Mouse (Mus musculus): ENCODE data around the gene Gm45837. TPM values are rescaled to one million over a fixed set of nuclear protein-coding genes. Genes with fewer than 3 reads are reported as not detected.

Gene Gm45837
- polyA plus RNA-seq, 1 experiment from 2014 or later = not detected

DNA sequence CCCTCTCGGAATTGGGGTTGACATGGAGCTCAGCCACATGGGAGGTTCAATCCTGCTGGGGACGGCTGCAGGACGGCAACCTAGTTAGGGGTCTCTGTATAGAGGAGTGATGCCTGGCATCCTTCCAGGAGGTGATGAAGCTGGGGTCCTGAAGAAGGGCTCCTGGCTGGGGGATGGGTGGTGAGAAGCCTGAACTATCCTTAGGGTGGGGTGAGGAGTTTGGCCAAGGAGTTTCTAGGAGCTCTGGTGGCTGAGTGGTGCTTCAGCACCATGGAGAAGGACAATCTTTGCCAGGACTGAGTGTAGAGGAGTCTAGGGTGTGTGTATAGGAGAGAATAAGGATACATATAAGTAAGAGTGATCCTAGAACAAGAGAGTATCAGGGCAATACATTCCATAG lies 11.4 kb downstream of the Gm45837 start:
- peak; percentile 45 for DNase-seq (ENCODE audit: low spot score)
- no peak overlapping the region for H3K27ac ChIP-seq
- peaks cover 37% of the 10 kb centered on the region for H3K27me3 ChIP-seq (ENCODE audit: low read depth, poor library complexity, severe bottlenecking)
- H3K4me3 ChIP-seq = no peak overlapping the region
- H3K4me1 ChIP-seq = peaks cover 1% of the 10 kb centered on the region; the same call in 1 of the 2 replicates
- H3K36me3 ChIP-seq = no peaks in the 10 kb centered on the region
- 41% methylated on average over 3 of the region's 3 CpGs for WGBS
- H3K9me3 ChIP-seq (replicated peaks) = no peaks in the 10 kb centered on the region

DNA sequence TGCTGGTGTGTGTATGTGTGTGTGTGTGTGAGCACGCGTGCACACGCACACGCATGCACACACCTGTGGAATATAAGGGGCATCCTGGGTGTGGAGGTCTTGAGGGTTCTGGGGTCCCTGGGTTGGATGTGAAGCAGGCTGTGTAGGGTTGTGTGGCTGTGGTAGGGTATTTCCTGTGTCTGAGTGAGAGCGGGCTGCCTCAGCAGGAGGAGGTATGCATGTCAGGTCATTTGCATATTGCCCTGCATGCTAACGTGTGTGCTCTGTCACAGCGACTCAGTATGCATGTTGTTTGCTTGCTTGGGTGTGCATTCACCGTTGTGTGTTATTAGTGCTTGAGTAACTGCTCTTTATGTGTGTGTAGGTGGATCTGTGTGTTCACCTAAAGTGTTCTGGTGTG lies 12.0 kb downstream of the Gm45837 start:
- H3K4me3 ChIP-seq = no peak overlapping the region

DNA sequence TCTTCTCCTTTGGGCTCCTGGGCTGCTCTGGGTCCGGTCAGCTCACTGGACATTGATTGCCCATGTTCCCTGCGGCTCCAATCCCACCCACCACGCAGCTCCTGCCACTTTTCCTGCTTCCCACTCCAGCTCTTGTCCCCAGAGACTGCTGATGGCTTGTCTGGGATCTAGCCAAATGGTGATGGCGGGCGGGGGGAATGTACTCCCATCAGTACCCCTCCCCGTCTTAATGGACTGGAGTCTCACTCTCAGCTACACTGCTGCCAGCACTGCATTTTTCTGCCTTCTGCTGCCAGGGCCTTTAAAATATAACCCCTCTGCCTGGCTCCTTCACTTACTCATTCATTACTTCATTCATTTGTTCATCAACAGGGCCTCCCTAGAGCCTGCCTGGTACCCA lies 13.3 kb downstream of the Gm45837 start:
- Histone ChIP-seq H3K27ac (no peak overlapping the region), H3K4me3 (no peak overlapping the region), H3K27me3 (ENCODE audit: low read depth, poor library complexity, severe bottlenecking) (peaks cover 18% of the 10 kb centered on the region), H3K9me3 (replicated peaks) (no peaks in the 10 kb centered on the region), H3K36me3 (no peaks in the 10 kb centered on the region), H3K4me1 (peaks cover 3% of the 10 kb centered on the region; the same call in 1 of the 2 replicates)
- DNase-seq (ENCODE audit: low spot score) = no peak
- WGBS = 72% methylated on average over 6 of the region's 6 CpGs

More for the DNA sequence above, 12.0 kb downstream of the Gm45837 start:
- H3K27ac ChIP-seq = no peak overlapping the region
- no peaks in the 10 kb centered on the region for H3K36me3 ChIP-seq
- H3K9me3 ChIP-seq (replicated peaks) = no peaks in the 10 kb centered on the region
- 90% methylated on average over 8 of the region's 8 CpGs for WGBS
- H3K27me3 ChIP-seq (ENCODE audit: low read depth, poor library complexity, severe bottlenecking) = peaks cover 31% of the 10 kb centered on the region
- DNase-seq (ENCODE audit: low spot score) = no peak
- H3K4me1 ChIP-seq = peaks cover 3% of the 10 kb centered on the region; the same call in 1 of the 2 replicates

DNA sequence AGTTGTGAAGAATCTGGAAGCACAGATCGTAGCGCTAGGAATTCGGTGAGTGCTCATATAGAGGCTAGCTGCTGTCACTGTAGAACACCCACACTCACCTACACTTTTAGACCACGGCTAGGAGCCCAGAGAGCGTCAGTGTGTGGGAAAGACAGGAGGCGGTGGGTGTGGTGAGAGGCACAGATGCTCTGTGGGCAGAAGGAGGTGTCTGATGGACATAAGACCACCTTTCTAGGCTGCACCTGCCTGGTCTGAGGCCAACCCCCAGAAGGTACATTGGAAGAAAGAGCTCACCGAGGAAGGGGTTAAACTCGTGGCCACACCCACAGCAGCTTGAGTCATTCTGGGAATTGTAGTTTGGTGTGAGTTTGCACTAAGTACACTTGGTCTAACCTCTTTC lies 16.0 kb downstream of the Gm45837 start:
- peaks cover 7% of the 10 kb centered on the region for H3K4me1 ChIP-seq

DNA sequence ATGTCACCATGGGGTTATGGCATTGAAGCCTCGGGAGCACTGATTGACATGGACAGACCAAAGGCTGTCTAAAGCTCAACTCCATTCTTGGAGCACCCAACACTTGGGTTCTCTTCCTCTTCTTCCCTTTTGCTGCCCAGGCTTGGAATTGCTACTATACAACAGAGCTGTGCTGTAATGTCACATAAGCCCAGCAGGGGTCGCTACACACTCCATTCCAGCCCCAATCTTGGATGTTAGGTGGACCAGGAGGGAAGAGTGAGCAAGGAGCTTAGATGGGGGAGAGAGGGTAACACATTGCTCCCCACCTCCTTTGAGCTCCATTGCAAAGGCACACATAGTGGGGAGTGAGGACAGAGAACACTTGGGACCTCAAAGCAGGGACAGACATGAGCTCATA lies 17.1 kb downstream of the Gm45837 start:
- no peak overlapping the region for H3K4me3 ChIP-seq
- H3K9me3 ChIP-seq (replicated peaks) = no peaks in the 10 kb centered on the region
- no peaks in the 10 kb centered on the region for H3K36me3 ChIP-seq
- 12% methylated on average over 2 of the region's 2 CpGs for WGBS
- DNase-seq (ENCODE audit: low spot score) = peak; percentile 49
- H3K27ac ChIP-seq = no peak overlapping the region
- peaks cover 7% of the 10 kb centered on the region for H3K4me1 ChIP-seq
- H3K27me3 ChIP-seq (ENCODE audit: low read depth, poor library complexity, severe bottlenecking) = no peaks in the 10 kb centered on the region

More for the DNA sequence above, 16.0 kb downstream of the Gm45837 start:
- H3K27ac ChIP-seq = no peak overlapping the region
- WGBS = 69% methylated on average over 8 of the region's 8 CpGs
- no peaks in the 10 kb centered on the region for H3K9me3 ChIP-seq (replicated peaks)
- no peaks in the 10 kb centered on the region for H3K36me3 ChIP-seq
- no peaks in the 10 kb centered on the region; the same call in 1 of the 2 replicates for H3K27me3 ChIP-seq (ENCODE audit: low read depth, poor library complexity, severe bottlenecking)
- H3K4me3 ChIP-seq = no peak overlapping the region
- no peak for DNase-seq (ENCODE audit: low spot score)

DNA sequence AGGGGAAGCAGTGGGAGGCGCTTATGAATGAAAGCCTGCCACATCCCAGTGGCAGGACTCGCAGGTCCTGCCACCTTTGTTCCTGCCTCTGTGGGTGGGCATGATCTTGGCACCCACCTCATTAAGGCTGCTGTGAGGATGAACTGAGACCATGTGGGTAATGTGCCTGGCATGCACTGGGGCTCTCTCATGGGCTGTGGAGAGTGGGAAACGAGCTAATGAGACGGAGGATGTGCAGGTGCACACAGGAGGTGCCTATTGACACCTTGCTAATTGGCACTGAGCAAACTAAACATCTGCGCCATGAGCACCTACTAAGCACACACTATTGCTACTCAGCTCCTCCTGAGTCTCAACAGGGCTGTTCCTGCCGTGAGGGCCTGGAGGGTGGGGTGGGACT lies 24.4 kb downstream of the Gm45837 start:
- WGBS = 65% methylated on average over 6 of the region's 6 CpGs

DNA sequence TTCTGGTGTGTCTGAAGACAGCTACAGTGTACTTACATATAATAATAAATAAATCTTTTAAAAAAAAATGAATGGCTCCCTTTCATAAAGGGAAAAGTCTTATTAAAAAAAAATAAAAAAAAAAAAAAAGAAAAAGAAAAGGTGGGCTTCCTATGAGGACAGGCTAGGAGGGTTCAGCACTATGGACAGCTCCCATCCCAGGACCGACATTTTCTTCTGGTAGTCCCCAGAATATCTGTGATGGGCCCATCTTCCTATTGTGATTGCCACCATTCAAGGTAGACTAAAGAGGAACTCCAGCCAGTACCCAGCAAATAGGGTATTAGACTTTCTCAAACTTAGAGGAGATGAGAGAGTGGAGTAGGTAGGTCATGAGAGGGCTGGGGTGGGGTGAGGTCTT lies 27.2 kb downstream of the Gm45837 start:
- no peaks in the 10 kb centered on the region for H3K9me3 ChIP-seq (replicated peaks)
- 0 out of 2 replicates have a peak, but pooled peaks cover 4% of the 10 kb centered on the region for H3K27me3 ChIP-seq (ENCODE audit: low read depth, poor library complexity, severe bottlenecking)
- no peak overlapping the region for H3K4me3 ChIP-seq
- H3K36me3 ChIP-seq = no peaks in the 10 kb centered on the region
- peak; percentile 70 for DNase-seq (ENCODE audit: low spot score)
- H3K4me1 ChIP-seq = no peaks in the 10 kb centered on the region
- WGBS = 12% methylated on average over 1 of the region's 1 CpGs
- no peak overlapping the region for H3K27ac ChIP-seq

More for the DNA sequence above, 24.4 kb downstream of the Gm45837 start:
- peaks cover 4% of the 10 kb centered on the region; the same call in 1 of the 2 replicates for H3K4me1 ChIP-seq
- no peak overlapping the region for H3K4me3 ChIP-seq
- no peak for DNase-seq (ENCODE audit: low spot score)
- H3K36me3 ChIP-seq = no peaks in the 10 kb centered on the region
- no peak overlapping the region for H3K27ac ChIP-seq
- no peaks in the 10 kb centered on the region for H3K9me3 ChIP-seq (replicated peaks)
- no peaks in the 10 kb centered on the region for H3K27me3 ChIP-seq (ENCODE audit: low read depth, poor library complexity, severe bottlenecking)

DNA sequence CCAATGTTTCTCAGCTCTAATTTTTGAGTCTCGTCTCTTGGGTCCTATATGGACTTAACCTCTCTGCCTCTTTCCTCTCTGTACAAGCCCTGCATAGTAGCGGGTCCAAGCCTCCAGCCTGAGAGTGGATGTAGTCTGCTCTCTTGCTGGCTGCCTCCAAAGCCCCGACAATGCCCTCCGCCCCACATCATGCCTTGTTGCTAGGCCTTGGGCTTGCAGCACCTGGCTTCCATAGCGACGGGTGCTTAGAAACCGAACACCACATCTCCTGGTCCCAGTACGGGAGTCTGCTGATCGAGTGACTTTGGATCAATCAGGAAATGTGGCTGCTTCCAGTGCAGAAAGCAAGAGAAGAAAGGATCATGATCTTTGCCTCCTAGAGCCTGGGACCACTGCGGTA lies 32.4 kb downstream of the Gm45837 start:
- Histone ChIP-seq H3K27me3 (ENCODE audit: low read depth, poor library complexity, severe bottlenecking) (0 out of 2 replicates have a peak, but pooled peaks cover 4% of the 10 kb centered on the region), H3K4me1 (no peaks in the 10 kb centered on the region), H3K36me3 (no peaks in the 10 kb centered on the region), H3K4me3 (no peak overlapping the region), H3K9me3 (replicated peaks) (no peaks in the 10 kb centered on the region), H3K27ac (no peak overlapping the region)
- 75% methylated on average over 10 of the region's 10 CpGs for WGBS
- no peak for DNase-seq (ENCODE audit: low spot score)

DNA sequence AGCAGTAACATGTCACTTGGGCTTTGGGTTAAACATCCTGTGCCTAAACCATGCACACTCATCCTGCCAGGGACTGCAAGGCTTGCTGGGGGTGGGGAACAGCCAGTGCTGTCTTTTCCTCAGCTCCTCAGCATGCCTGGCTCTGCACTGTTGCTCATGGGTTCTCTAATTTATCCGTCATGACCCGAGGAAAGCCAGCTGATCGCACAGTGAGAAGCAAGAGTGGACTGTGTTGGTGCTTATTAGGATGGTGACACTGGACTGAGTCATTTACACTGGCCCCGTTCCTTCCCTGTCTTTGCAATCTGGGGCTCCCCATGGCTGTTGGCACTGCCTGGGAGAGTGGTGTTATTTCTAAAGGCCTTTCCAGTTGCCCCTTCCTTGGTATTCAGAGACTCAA lies 33.5 kb downstream of the Gm45837 start:
- WGBS = 82% methylated on average over 4 of the region's 4 CpGs
- no peaks in the 10 kb centered on the region for H3K4me1 ChIP-seq
- DNase-seq (ENCODE audit: low spot score) = no peak
- H3K27ac ChIP-seq = no peak overlapping the region
- H3K36me3 ChIP-seq = no peaks in the 10 kb centered on the region
- no peaks in the 10 kb centered on the region for H3K9me3 ChIP-seq (replicated peaks)
- no peak overlapping the region for H3K4me3 ChIP-seq
- H3K27me3 ChIP-seq (ENCODE audit: low read depth, poor library complexity, severe bottlenecking) = 0 out of 2 replicates have a peak, but pooled peaks cover 4% of the 10 kb centered on the region

DNA sequence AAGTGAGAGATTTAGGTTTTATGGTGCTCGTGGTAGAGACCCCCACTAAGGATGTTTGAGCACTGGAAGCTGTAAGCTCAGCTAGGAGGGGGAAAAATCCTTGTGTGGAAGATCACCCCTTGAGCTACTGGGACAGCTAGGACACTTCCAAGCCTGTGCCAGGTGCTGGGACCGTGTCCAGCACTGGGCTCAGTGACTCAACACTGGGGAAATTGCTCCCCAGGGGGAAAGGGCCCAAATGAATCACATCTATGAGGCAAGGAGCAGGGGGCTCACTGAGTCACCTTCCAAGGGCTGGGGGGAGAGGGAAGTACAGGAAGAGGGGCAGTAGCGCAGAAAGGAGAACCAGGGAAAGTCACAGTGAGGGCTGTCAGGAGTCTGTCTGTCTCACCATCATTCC lies 39.2 kb downstream of the Gm45837 start:
- WGBS = 44% methylated on average over 3 of the region's 3 CpGs
- no peak overlapping the region for H3K27ac ChIP-seq
- no peaks in the 10 kb centered on the region for H3K9me3 ChIP-seq (replicated peaks)
- no peaks in the 10 kb centered on the region for H3K36me3 ChIP-seq
- no peak overlapping the region for H3K4me3 ChIP-seq
- DNase-seq (ENCODE audit: low spot score) = no peak
- H3K27me3 ChIP-seq (ENCODE audit: low read depth, poor library complexity, severe bottlenecking) = peaks cover 44% of the 10 kb centered on the region
- peaks cover 14% of the 10 kb centered on the region for H3K4me1 ChIP-seq

DNA sequence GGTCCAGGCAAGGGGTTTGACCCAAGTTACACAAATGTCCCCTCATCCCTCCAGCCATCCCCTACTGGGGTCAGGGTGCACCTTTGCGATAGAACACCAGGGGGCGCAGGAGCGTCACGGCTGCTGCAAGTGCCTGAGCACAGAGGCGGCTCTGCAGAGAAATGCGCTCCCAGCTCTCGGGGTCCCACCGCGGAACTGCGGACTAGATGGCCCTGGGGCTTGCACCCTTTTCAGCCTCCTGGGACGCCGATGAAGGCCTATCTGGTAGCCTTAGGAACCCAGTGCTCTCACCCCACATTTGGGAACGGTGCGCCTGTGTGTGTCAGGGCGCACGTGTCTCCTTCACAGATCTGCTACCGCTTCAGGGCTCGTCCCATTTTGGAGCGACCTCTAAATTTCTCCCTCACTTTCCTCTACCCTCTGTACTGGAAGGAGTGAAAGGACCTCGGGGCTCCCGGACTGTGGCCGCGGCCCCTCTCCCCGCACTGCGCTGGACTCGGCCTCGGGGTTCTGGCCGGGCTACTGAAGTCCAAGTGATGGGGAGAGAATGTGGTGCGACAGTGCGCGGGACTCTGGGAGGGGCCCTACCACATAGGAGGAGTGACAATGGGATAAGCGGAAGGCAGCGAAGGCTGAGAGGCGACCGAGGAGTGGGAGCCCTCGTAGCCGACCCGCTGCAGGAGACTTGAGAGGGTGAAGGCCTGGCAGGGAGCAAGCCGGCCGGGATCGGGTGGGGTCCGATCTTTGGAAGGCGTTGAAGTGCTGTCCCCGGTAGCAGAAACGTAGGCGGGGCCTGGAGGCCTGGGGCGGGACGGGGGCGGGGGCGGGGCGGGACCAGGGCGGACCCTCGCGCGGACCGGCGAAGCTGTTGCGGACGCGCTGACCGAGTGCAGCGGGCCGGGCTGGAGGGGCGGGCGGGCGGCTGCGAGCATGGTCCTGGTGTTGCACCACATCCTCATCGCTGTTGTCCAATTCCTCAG lies 40.0 kb downstream of the Gm45837 start:
- under 1% methylated on average over 68 of the region's 68 CpGs for WGBS
- peak; percentile 95 for DNase-seq (ENCODE audit: low spot score)
- no peaks in the 10 kb centered on the region for H3K36me3 ChIP-seq
- H3K27ac ChIP-seq = peak overlapping the region; percentile 50; the same call in 1 of the 2 replicates
- H3K9me3 ChIP-seq (replicated peaks) = no peaks in the 10 kb centered on the region
- peak overlapping the region; percentile 65 for H3K4me3 ChIP-seq
- peaks cover 48% of the 10 kb centered on the region for H3K27me3 ChIP-seq (ENCODE audit: low read depth, poor library complexity, severe bottlenecking)
- peaks cover 14% of the 10 kb centered on the region for H3K4me1 ChIP-seq

DNA sequence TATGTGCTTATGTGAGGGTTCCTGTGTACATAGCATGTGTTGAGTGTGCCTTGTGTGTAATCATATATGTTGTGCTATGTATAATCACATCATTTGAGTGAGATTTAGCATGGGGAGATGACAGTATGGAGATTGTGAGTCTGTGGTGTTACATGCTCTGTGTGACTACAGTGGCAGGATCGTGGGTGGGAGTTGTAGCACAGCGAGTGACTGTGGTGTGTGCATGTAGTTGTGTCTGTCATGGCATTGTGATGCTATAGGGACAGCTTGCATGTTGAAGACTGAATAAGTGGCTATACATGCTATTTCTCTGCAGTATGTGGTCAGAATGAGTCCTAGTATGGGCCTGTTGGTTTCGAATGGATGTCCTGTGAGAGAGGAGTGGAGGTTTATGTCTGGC lies 42.0 kb downstream of the Gm45837 start:
- Histone ChIP-seq H3K4me1 (peaks cover 14% of the 10 kb centered on the region), H3K4me3 (no peak overlapping the region), H3K36me3 (no peaks in the 10 kb centered on the region), H3K9me3 (replicated peaks) (no peaks in the 10 kb centered on the region), H3K27ac (no peak overlapping the region), H3K27me3 (ENCODE audit: low read depth, poor library complexity, severe bottlenecking) (peaks cover 48% of the 10 kb centered on the region)
- 90% methylated on average over 3 of the region's 3 CpGs for WGBS
- no peak for DNase-seq (ENCODE audit: low spot score)

DNA sequence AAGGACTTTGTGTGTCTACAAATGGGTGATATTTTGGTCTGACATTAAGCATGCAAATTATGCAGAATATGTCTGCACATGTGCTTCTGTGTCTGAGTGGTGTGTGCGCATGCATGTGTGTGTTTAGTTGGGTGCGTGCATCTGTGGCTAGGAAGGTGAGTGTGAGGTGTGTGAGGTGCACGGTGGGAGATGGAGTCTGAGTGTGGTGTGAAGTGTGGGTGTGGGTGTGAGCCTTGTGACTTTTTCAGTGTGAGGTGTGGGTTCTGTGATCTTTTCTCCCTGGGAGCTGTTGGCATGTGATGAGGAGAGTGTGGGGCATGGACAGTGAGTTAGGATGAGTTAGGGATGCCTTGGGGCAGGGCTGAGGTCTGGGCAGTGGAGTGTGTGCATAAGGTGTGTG lies 42.6 kb downstream of the Gm45837 start:
- DNase-seq (ENCODE audit: low spot score) = no peak
- Histone ChIP-seq H3K4me1 (peaks cover 14% of the 10 kb centered on the region), H3K9me3 (replicated peaks) (no peaks in the 10 kb centered on the region), H3K36me3 (no peaks in the 10 kb centered on the region), H3K27ac (no peak overlapping the region), H3K27me3 (ENCODE audit: low read depth, poor library complexity, severe bottlenecking) (peaks cover 49% of the 10 kb centered on the region), H3K4me3 (no peak overlapping the region)
- 93% methylated on average over 3 of the region's 3 CpGs for WGBS
